Mouse (Mus musculus) kidney, adult 2 months (tissue): Measurements from ENCODE around the gene Acot4.

Experiments
- CTCF ChIP-seq: fragments of 200-500 bp; conservative IDR thresholded peaks from 2 replicates; pipeline ENCODE4 v1.5.1; 2011; ENCODE audit warnings: low read depth, mild to moderate bottlenecking, control low read depth, low read length, moderate library complexity, mixed read lengths; ENCODE audit not compliant: insufficient read depth, insufficient read length
- POLR2A ChIP-seq: fragments of 200-500 bp; IDR thresholded peaks from one replicate; pipeline ENCODE4 v1.6.1; 2011; ENCODE audit warnings: low read depth, low read length, control low read depth

- no peak for TF ChIP-seq CTCF
- no peak for TF ChIP-seq POLR2A
Observed at GRCm38 (mm10) chr12:84068986-84069385, 30.8 kb downstream of the Acot4 start, which contains the start of gene Acot5.
